ENCODE assay signal across 8 mouse cellular contexts in the genomic region with DNA sequence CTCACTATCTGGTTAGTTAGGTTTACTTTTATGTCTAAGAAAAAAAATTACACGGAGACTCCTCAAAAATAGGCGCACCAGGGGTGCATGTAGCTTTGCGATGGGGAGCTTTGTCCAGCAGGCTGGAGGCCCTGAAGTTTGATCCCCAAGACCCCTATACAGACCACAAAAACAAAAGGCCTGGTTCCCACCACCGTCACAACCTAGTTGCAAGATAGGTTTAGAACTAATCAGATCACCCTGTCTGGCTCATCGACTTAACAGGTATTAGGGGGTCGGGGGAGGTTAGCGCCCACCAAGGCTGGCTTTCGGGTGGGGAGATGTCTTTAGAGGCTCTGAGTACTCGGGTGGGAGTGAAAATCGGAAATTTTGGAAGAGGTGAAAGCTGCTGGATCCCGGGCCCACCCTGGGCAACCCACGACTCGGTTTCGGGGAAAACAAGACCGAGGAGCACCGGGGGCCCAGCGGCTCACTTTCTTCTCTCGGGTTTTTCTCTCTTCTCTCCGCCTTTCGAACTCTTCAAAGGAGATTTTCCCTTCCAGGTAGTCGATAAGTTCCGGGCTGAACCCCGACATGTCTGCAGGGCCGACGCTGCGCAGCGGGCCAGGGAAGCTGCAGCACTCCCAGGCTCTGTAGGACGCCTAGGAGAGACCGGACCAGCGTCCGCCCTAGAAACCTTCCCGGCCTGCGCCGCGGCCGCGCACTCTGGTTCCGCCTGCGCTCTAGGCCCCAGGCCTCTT. TPM values are rescaled to one million over a fixed set of nuclear protein-coding genes. Genes with fewer than 3 reads are reported as not detected.
DNase-seq lines count a peak whose midpoint lies in the region; ATAC-seq lines count a peak whose summit lies in the region.

Gtf3c3 (minus strand) TSS at position 632 of the 740 bp plus-strand sequence.

- H3K9me3 ChIP-seq in hindbrain, embryonic 12.5 days (replicated peaks) = no peaks in the 10 kb centered on the region

- peak within 1 kb of the TSS; percentile 78 for H3K4me2 ChIP-seq in hindbrain, embryonic 12.5 days (replicated peaks)

- peak within 1 kb of the TSS; percentile 70 for H3K4me3 ChIP-seq in hindbrain, embryonic 12.5 days

- H3K36me3 ChIP-seq in hindbrain, embryonic 12.5 days = peaks cover 3% of the 10 kb centered on the region

- DNase-seq in MN1 (ENCODE audit: low spot score) = peak; percentile 81
- peak; percentile 78 for DNase-seq in cerebellum, adult 9-10 months
- DNase-seq in frontal cortex, adult 2 months (ENCODE audit: extremely low spot score in 1 of 2, low spot score in 1 of 2) = peak; percentile 9 to 87
- DNase-seq in layer of hippocampus, postnatal 14 days (ENCODE audit: low spot score in 2 of 2) = peak; percentile 73 to 78
- peak; percentile 80 for DNase-seq in lung, postnatal 14 days
- DNase-seq in retina, adult 2 months (ENCODE audit: low read depth, low spot score) = peak; percentile 72
- peak; percentile 78 to 79 for DNase-seq in thymus, postnatal 36 days

- H3K27ac ChIP-seq in hindbrain, embryonic 12.5 days = 0 out of 2 replicates have a peak within 1 kb of the TSS, but pooled peaks have one; percentile 5

- H3K27me3 ChIP-seq in hindbrain, embryonic 12.5 days = no peaks in the 10 kb centered on the region

- ATAC-seq in hindbrain, embryonic 12.5 days (ENCODE audit: low FRiP score) = peak; percentile 98

- 3% methylated on average over 39 of the region's 39 CpGs for WGBS in hindbrain, embryonic 12.5 days

- peak within 1 kb of the TSS; percentile 85 for H3K9ac ChIP-seq in hindbrain, embryonic 12.5 days

- peaks cover 11% of the 10 kb centered on the region for H3K4me1 ChIP-seq in hindbrain, embryonic 12.5 days

RNA-seq across cellular contexts. Expression of gene Gtf3c3, which starts in this region (rescaled TPM):
- 17.5 and 19.3 TPM in 2 replicates for polyA plus RNA-seq in frontal cortex, adult 2 months (2012; rRNA removed)
- 28.7 and 30.2 TPM in 2 replicates for polyA plus RNA-seq in hindbrain, embryonic 12.5 days (2016; fragmentation: Nextera tagmentation; extraction: Ambion mirVana)
- 10 to 100 TPM; 25.1 to 30.5 TPM for total RNA-seq in layer of hippocampus, postnatal 14 days (2021)

Comparison
In these comparisons a context has a peak if more than half of its experiments do, and no peak if none do; other contexts are left out.
1. Peak in every context shown above with its lines: DNase-seq, ATAC-seq, H3K4me3 ChIP-seq and H3K27ac ChIP-seq.